Mouse (Mus musculus): ENCODE measurements around the gene Hip1. TPM values are rescaled to one million over a fixed set of nuclear protein-coding genes. Genes with fewer than 3 reads are reported as not detected.

Hip1 gene
- polyA plus RNA-seq, 1 experiment from 2014 or later = 33.7 TPM

- Histone ChIP-seq H3K4me1 (no peaks in the 10 kb centered on the region), H3K4me3 (no peak overlapping the region), H3K27ac (no peak overlapping the region), H3K36me3 (no peaks in the 10 kb centered on the region), H3K27me3 (no peaks in the 10 kb centered on the region), H3K9me3 (no peaks in the 10 kb centered on the region), H3K4me2 (no peak overlapping the region), H3K9ac (no peak overlapping the region)
- 55% methylated on average over 3 of the region's 3 CpGs for WGBS
- no peak for ATAC-seq (ENCODE audit: borderline replicate concordance, extremely low read depth, low FRiP score, low TSS enrichment)
Observed at GRCm38 (mm10) chr5:135557671-135558070, 12.8 kb upstream of the Hip1 start.

- H3K27me3 ChIP-seq = no peaks in the 10 kb centered on the region
- H3K9me3 ChIP-seq = no peaks in the 10 kb centered on the region
- H3K9ac ChIP-seq = no peak overlapping the region
- no peak overlapping the region for H3K27ac ChIP-seq
- H3K4me1 ChIP-seq = no peaks in the 10 kb centered on the region
- ATAC-seq (ENCODE audit: borderline replicate concordance, extremely low read depth, low FRiP score, low TSS enrichment) = no peak
- H3K4me3 ChIP-seq = no peak overlapping the region
- 23% methylated on average over 4 of the region's 4 CpGs for WGBS
- no peaks in the 10 kb centered on the region for H3K36me3 ChIP-seq
- no peak overlapping the region for H3K4me2 ChIP-seq
Observed at GRCm38 (mm10) chr5:135557051-135557450, 12.1 kb upstream of the Hip1 start.

- Histone ChIP-seq H3K27me3 (no peaks in the 10 kb centered on the region), H3K4me3 (no peak overlapping the region), H3K9ac (no peak overlapping the region), H3K27ac (no peak overlapping the region), H3K4me2 (no peak overlapping the region), H3K4me1 (no peaks in the 10 kb centered on the region), H3K9me3 (no peaks in the 10 kb centered on the region), H3K36me3 (no peaks in the 10 kb centered on the region)
- ATAC-seq (ENCODE audit: borderline replicate concordance, extremely low read depth, low FRiP score, low TSS enrichment) = no peak
- 92% methylated on average over 3 of the region's 4 CpGs for WGBS
Observed at GRCm38 (mm10) chr5:135556259-135556658, 11.3 kb upstream of the Hip1 start.

- H3K9ac ChIP-seq = no peak overlapping the region
- H3K9me3 ChIP-seq = no peaks in the 10 kb centered on the region
- no peak overlapping the region for H3K4me2 ChIP-seq
- no peaks in the 10 kb centered on the region for H3K36me3 ChIP-seq
- WGBS = 68% methylated on average over 3 of the region's 3 CpGs
- H3K4me1 ChIP-seq = no peaks in the 10 kb centered on the region
- ATAC-seq (ENCODE audit: borderline replicate concordance, extremely low read depth, low FRiP score, low TSS enrichment) = no peak
- no peak overlapping the region for H3K27ac ChIP-seq
- H3K27me3 ChIP-seq = no peaks in the 10 kb centered on the region
- no peak overlapping the region for H3K4me3 ChIP-seq
Observed at GRCm38 (mm10) chr5:135551591-135551990, 6.7 kb upstream of the Hip1 start.

GRCm38 (mm10) chr5:135550910-135551309 is 6.0 kb upstream of the Hip1 start:
- ATAC-seq (ENCODE audit: borderline replicate concordance, extremely low read depth, low FRiP score, low TSS enrichment) = no peak
- Histone ChIP-seq H3K4me1 (no peaks in the 10 kb centered on the region), H3K9me3 (no peaks in the 10 kb centered on the region), H3K4me3 (no peak overlapping the region), H3K36me3 (no peaks in the 10 kb centered on the region), H3K27me3 (no peaks in the 10 kb centered on the region), H3K4me2 (no peak overlapping the region), H3K9ac (no peak overlapping the region), H3K27ac (no peak overlapping the region)
- 29% methylated on average over 3 of the region's 3 CpGs for WGBS

- Histone ChIP-seq H3K36me3 (no peaks in the 10 kb centered on the region), H3K27me3 (no peaks in the 10 kb centered on the region), H3K4me1 (peaks cover 10% of the 10 kb centered on the region), H3K27ac (no peak overlapping the region), H3K4me2 (no peak overlapping the region), H3K9ac (no peak overlapping the region), H3K4me3 (no peak overlapping the region), H3K9me3 (no peaks in the 10 kb centered on the region)
- ATAC-seq (ENCODE audit: borderline replicate concordance, extremely low read depth, low FRiP score, low TSS enrichment) = no peak
- 84% methylated on average over 2 of the region's 2 CpGs for WGBS
Observed at GRCm38 (mm10) chr5:135547990-135548389, 3.1 kb upstream of the Hip1 start.

GRCm38 (mm10) chr5:135544032-135544558 is 825 bp downstream of the Hip1 start:
- no peaks in the 10 kb centered on the region for H3K36me3 ChIP-seq
- ATAC-seq (ENCODE audit: borderline replicate concordance, extremely low read depth, low FRiP score, low TSS enrichment) = no peak
- peak overlapping the region; percentile 82 for H3K4me3 ChIP-seq
- peak overlapping the region; percentile 31; the same call in 1 of the 2 replicates for H3K27ac ChIP-seq
- H3K27me3 ChIP-seq = no peaks in the 10 kb centered on the region
- peak overlapping the region; percentile 72 for H3K9ac ChIP-seq
- H3K9me3 ChIP-seq = no peaks in the 10 kb centered on the region
- 3% methylated on average over 15 of the region's 15 CpGs for WGBS
- H3K4me2 ChIP-seq = peak overlapping the region; percentile 97
- H3K4me1 ChIP-seq = peaks cover 10% of the 10 kb centered on the region

GRCm38 (mm10) chr5:135537794-135538214 is 7.1 kb downstream of the Hip1 start:
- Histone ChIP-seq H3K4me2 (no peak overlapping the region), H3K27ac (no peak overlapping the region), H3K36me3 (no peaks in the 10 kb centered on the region), H3K27me3 (no peaks in the 10 kb centered on the region), H3K4me3 (no peak overlapping the region), H3K4me1 (peaks cover 9% of the 10 kb centered on the region), H3K9me3 (no peaks in the 10 kb centered on the region), H3K9ac (no peak overlapping the region)
- ATAC-seq (ENCODE audit: borderline replicate concordance, extremely low read depth, low FRiP score, low TSS enrichment) = no peak; the same call in 1 of the 2 replicates
- WGBS = 68% methylated on average over 10 of the region's 10 CpGs

GRCm38 (mm10) chr5:135537326-135537725 is 7.6 kb downstream of the Hip1 start:
- Histone ChIP-seq H3K27ac (no peak overlapping the region), H3K4me2 (no peak overlapping the region), H3K9ac (no peak overlapping the region), H3K4me3 (no peak overlapping the region), H3K27me3 (no peaks in the 10 kb centered on the region), H3K9me3 (no peaks in the 10 kb centered on the region), H3K4me1 (peaks cover 10% of the 10 kb centered on the region), H3K36me3 (no peaks in the 10 kb centered on the region)
- peak; percentile 32; the same call in 1 of the 2 replicates for ATAC-seq (ENCODE audit: borderline replicate concordance, extremely low read depth, low FRiP score, low TSS enrichment)
- 54% methylated on average over 4 of the region's 4 CpGs for WGBS

- H3K4me1 ChIP-seq = peaks cover 10% of the 10 kb centered on the region
- H3K36me3 ChIP-seq = no peaks in the 10 kb centered on the region
- H3K9me3 ChIP-seq = no peaks in the 10 kb centered on the region
- H3K27me3 ChIP-seq = no peaks in the 10 kb centered on the region
- no peak overlapping the region for H3K27ac ChIP-seq
- no peak overlapping the region for H3K9ac ChIP-seq
- H3K4me2 ChIP-seq = no peak overlapping the region
- ATAC-seq (ENCODE audit: borderline replicate concordance, extremely low read depth, low FRiP score, low TSS enrichment) = no peak
- no peak overlapping the region for H3K4me3 ChIP-seq
Observed at GRCm38 (mm10) chr5:135535867-135536266, 9.1 kb downstream of the Hip1 start.

GRCm38 (mm10) chr5:135533431-135533830 is 11.5 kb downstream of the Hip1 start:
- peaks cover 10% of the 10 kb centered on the region for H3K4me1 ChIP-seq
- no peaks in the 10 kb centered on the region for H3K27me3 ChIP-seq
- H3K9me3 ChIP-seq = no peaks in the 10 kb centered on the region
- H3K4me2 ChIP-seq = no peak overlapping the region
- no peak overlapping the region for H3K9ac ChIP-seq
- peak overlapping the region; percentile 68 for H3K27ac ChIP-seq
- ATAC-seq (ENCODE audit: borderline replicate concordance, extremely low read depth, low FRiP score, low TSS enrichment) = peak; percentile 68
- H3K4me3 ChIP-seq = no peak overlapping the region
- no peaks in the 10 kb centered on the region for H3K36me3 ChIP-seq
- 33% methylated on average over 10 of the region's 10 CpGs for WGBS

- Histone ChIP-seq H3K4me2 (no peak overlapping the region), H3K4me1 (peaks cover 10% of the 10 kb centered on the region)
- WGBS = 65% methylated on average over 11 of the region's 11 CpGs
Observed at GRCm38 (mm10) chr5:135531306-135531845, 13.5 kb downstream of the Hip1 start.

GRCm38 (mm10) chr5:135529964-135530363 is 15.0 kb downstream of the Hip1 start:
- H3K36me3 ChIP-seq = no peaks in the 10 kb centered on the region
- H3K4me1 ChIP-seq = peaks cover 22% of the 10 kb centered on the region
- H3K27me3 ChIP-seq = no peaks in the 10 kb centered on the region
- H3K4me3 ChIP-seq = no peak overlapping the region
- no peaks in the 10 kb centered on the region for H3K9me3 ChIP-seq
- no peak overlapping the region for H3K4me2 ChIP-seq
- H3K9ac ChIP-seq = no peak overlapping the region
- no peak for ATAC-seq (ENCODE audit: borderline replicate concordance, extremely low read depth, low FRiP score, low TSS enrichment)
- 82% methylated on average over 2 of the region's 2 CpGs for WGBS
- H3K27ac ChIP-seq = no peak overlapping the region

More at GRCm38 (mm10) chr5:135531306-135531845, 13.5 kb downstream of the Hip1 start:
- no peaks in the 10 kb centered on the region for H3K36me3 ChIP-seq
- H3K4me3 ChIP-seq = no peak overlapping the region
- no peak for ATAC-seq (ENCODE audit: borderline replicate concordance, extremely low read depth, low FRiP score, low TSS enrichment)
- no peak overlapping the region for H3K9ac ChIP-seq
- H3K27me3 ChIP-seq = no peaks in the 10 kb centered on the region
- no peak overlapping the region for H3K27ac ChIP-seq
- H3K9me3 ChIP-seq = no peaks in the 10 kb centered on the region

Measured in lung, embryonic 15.5 days (tissue).